Mouse (Mus musculus): ENCODE data around the gene Nup188.

Gene Nup188

GRCm38 (mm10) chr2:30285004-30285403, 1.2 kb upstream of the Nup188 start:
- DNase-seq (ENCODE audit: low spot score) = no peak

DNA sequence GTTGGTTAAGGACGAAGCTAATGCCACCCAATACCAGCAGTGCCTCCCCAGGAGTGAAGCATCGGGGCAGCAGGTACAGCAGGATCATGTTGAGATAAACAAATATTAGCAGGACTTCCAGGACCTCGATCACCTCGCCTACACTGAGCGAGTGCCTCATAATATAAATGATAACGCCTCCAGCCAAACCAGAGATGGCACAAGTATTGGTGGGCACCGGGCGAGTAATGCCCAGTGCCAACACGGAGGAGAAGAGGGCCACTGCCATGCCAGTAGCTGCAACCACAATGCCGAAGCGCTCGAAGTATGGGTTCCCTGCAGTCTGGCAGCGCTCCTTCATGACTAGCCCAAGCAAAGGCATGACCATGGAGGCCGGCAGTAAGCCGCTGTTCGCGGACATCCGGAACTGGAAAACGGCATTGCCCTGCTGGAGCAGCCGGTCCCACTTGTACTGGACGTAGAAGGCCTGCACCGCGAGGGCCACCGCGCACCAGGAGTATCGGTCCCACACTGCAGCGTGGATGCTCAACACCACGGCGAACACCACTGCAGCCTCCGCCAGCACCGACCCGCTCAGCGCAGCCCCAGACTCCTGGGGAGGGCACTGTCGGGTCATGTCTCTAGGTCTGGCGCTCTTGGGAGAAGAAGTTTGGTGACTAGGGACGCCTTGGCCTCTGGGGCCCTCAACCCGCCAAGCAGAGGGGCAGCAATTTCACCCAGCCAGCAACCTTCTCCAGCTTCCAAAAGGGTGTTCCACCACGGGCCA, 598 bp upstream of the Nup188 start:
- no peak for DNase-seq (ENCODE audit: low spot score)

DNA sequence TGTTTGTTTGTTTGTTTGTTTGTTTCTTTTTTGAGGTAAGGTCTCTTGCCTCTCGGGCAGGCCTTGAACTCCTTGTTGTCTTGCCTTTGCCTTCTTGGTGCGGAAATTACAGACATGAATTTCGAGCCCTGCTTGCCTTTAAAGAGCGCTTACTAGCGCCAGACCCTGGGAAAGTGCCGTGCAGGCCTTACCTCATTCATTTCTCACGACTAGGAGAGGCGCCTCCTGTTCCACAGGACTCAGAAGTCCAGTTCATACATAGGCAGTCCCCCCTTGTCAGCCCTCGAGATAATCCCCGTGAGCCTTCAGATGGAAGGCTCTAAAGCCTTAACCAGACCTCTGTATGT, 803 bp downstream of the Nup188 start:
- no peak for DNase-seq (ENCODE audit: low spot score)

DNA sequence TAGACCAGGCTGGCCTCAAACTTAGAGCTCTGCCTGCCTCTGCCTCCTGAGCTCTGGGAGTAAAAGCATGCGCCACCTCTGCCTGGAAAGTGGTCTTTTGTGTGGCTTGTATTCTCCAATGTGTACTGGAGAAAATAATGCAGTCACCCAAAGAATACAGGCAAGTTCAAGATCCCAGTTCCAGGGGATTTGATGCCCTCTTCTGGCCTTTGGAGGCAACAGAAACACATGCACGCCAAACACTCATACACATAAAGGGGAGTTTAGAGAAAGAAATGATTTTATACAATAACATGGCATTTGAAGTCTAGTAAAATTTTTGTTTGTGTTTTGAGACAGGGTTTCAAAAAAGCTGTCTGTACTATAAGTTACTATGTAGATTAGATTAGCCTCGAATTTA, 13.3 kb downstream of the Nup188 start:
- no peak for DNase-seq (ENCODE audit: low spot score)

DNA sequence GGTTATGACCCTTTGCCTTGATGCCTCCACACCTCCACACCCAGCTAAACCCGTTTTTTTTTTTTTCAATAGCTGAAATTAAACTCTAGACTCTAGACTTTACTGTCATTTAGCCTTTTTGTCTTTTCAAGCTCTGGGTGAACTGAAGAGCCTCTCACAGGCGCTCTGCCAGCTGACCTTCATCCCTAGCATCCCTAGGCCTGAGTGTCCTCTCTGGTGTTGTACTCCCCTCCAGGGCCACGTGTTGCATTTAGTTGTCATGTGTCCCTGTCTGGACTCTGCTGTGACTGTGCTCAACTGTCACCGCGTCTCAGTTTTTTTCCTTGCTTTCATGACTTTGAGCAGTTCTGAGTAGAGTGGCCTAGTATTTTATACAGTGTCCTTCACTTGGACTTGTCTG, 13.8 kb downstream of the Nup188 start:
- no peak for DNase-seq (ENCODE audit: low spot score)

- DNase-seq (ENCODE audit: low spot score) = no peak
These were observed 19.9 kb downstream of the Nup188 start for GRCm38 (mm10) chr2:30306087-30306486.

DNA sequence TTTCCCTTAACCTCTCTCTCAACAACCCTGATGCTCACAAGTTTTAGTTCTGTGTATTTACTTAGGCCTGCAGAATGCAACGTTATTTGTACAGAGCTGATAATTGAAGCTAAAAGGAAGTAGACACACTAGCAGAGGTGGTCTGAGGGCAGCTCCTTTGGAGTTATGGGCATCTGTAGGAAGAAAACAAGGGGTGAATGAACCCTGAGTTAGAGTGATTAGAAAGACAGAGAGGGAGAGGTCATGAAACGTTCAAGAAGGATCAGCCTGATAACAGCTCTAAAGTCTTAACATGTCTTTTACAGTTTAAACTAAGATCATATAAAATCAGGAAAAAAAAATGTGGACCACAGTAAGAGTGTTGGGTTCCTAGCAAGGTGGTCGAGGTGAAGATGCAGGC, 23.2 kb downstream of the Nup188 start:
- DNase-seq (ENCODE audit: low spot score) = no peak

DNA sequence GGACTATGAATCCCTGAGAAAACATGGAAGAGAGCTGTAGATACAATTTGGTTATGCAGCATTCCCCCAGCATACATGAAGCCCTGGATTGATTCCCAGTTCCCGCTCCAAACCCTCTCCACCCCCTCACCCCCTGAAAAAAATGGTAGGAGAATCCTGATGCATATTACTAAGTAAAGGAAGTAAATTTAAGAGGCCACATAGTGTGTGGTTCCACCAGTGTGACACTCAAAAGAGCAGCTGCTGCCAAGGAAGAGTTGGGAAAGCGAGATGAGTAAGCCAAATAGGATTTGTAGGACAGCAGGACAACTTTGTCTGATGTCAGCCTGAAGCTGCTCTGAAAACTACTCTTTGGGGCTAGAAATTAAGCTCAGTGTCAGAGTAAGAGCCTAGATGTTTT, 25.3 kb downstream of the Nup188 start:
- DNase-seq (ENCODE audit: low spot score) = no peak

DNA sequence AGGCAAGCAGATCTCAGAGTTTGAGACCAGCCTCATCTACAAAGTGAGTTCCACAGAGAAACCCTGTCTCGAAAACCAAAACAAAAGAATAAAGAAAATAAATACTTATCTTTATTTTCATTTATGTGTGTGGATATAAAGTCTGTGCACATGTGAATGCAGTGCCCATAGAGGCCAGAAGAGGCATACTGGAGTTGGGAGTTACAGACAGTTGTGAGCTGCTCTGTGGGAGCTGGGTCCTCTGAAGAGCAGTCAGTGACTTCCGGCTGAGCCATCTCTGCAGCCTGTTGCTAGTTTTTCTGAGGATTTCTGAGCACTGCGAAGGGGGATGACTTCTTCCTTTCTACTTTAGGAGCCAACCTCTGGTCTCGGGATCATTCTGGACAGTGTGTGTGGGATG, 29.9 kb downstream of the Nup188 start:
- DNase-seq (ENCODE audit: low spot score) = no peak

- DNase-seq (ENCODE audit: low spot score) = no peak
These were observed 30.8 kb downstream of the Nup188 start for GRCm38 (mm10) chr2:30316955-30317354.

DNA sequence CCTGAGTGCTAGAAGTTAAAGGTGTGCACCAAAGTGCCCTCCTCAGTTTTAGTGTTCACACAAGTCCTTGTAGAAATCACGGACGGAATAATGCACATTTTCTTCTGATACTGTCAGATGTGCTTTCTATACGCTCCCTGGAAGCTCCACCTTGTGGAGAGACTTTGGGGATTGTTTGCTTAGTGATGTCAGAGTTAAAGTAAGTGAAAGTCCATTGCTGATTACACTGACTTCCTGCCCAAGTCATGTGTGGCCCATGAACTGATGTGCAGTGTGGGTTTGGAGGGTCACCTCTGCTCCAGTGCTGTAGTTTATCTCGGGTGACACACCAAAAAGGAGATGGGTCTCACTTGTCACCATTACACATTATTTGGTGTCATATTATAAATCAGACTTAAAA, 33.1 kb downstream of the Nup188 start:
- no peak for DNase-seq (ENCODE audit: low spot score)

- no peak for DNase-seq (ENCODE audit: low spot score)
These were observed 36.9 kb downstream of the Nup188 start for GRCm38 (mm10) chr2:30323111-30323510.

GRCm38 (mm10) chr2:30325296-30325695, 39.1 kb downstream of the Nup188 start:
- DNase-seq (ENCODE audit: low spot score) = no peak

DNA sequence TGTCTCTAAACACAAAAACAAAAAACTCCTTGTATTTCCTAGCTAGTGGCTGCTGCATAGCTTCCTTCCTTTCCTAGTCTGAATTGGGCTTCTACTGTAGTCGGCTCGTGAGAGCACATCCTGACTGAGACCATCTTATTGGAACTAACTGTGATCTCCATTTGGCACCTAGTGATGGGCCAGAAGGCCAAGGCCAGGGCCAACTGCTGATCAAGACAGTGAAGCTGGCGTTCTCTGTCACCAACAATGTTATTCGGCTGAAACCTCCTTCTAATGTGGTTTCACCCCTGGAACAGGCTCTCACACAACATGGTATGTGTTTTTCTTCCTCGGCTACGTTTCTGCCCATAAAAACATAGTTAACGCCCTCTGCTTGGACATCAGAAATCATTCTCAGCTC, 41.1 kb downstream of the Nup188 start:
- DNase-seq (ENCODE audit: low spot score) = no peak

DNA sequence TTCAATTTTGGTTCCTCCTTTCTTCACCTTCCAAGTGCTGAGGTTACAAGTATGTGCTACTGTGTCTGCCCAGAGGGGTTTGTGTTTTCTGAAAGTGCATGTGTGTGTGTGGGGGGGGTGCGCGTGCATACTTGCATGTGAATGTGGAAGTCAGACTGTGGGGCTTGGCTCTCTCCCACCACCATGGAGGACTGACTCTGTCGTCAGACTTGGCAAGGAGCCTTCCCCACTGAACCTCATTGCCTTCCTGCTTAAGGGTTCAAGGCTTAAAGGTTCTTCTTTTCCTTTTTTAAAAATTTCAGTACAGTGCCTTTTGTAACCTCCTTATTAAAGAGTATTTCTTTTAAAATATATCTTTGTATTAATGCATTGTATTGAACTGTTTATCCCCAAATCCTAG, 42.6 kb downstream of the Nup188 start:
- no peak for DNase-seq (ENCODE audit: low spot score)

DNA sequence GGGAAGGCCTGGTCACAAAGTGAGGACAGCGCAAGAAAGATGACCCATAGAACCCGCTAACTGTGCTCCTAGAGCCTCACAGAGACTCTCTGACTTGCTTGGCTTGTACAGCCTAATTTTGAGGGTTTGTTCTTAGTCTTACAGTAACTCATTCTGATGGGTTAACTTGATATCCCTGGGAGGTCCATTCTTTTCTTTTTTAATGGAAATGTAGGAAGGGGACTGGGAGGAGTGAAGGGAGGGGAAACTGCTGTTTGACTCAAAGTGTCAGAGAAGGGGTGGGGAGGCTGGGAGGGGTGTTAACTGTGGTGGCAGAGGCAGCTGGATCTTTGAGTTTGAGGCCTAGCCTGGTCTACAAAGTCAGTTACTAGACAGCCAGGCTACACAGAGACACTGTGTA, 49.1 kb downstream of the Nup188 start:
- DNase-seq (ENCODE audit: low spot score) = no peak

GRCm38 (mm10) chr2:30336174-30336915, 50.1 kb downstream of the Nup188 start:
- DNase-seq (ENCODE audit: low spot score) = no peak

DNA sequence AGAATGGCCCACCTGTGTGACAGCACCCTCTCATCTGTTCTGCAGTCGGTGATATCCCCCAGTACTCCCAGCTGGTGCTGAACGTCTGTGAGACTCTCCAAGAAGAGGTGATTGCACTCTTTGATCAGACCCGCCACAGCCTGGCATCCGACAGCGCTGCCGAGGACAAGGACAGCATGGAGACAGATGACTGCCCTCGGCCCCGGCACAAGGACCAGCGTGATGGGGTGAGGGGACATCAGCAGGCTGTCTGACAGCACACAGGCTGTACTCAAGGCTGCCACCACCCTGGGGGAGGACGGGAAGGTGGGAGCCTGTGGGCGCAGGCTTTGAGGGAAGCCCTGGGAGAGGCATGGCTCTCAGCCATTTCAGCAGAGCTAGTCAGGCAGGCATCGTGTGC, 51.0 kb downstream of the Nup188 start:
- no peak for DNase-seq (ENCODE audit: low spot score)

- DNase-seq (ENCODE audit: low spot score) = no peak
These were observed 55.9 kb downstream of the Nup188 start for GRCm38 (mm10) chr2:30342061-30342460.

GRCm38 (mm10) chr2:30342544-30342943, 56.3 kb downstream of the Nup188 start:
- DNase-seq (ENCODE audit: low spot score) = no peak

DNA sequence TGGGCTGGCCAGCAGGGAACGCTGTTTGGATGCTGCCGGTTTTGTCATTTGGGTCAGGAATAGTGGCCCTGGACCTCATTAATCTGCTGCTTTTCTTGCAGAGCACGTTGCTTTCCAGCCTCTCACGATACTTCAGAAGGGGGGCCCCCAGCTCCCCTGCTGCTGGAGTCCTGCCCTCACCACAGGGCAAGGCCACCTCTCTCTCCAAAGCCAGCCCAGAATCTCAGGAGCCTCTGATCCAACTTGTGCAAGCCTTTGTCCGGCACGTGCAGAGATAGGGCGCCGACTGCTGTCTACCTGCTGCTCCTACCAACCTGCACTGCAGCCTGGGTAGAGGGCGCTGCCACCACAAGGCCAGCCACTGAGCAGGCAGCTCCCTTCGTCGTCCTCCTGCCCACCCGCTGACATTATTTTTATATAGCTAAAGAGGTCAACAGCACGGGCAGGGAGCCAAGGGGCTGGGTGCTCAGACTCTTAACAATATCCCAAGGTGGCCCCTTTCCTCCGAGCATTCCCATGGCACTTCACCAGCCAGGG, 57.5 kb downstream of the Nup188 start:
- DNase-seq (ENCODE audit: low spot score) = no peak

DNA sequence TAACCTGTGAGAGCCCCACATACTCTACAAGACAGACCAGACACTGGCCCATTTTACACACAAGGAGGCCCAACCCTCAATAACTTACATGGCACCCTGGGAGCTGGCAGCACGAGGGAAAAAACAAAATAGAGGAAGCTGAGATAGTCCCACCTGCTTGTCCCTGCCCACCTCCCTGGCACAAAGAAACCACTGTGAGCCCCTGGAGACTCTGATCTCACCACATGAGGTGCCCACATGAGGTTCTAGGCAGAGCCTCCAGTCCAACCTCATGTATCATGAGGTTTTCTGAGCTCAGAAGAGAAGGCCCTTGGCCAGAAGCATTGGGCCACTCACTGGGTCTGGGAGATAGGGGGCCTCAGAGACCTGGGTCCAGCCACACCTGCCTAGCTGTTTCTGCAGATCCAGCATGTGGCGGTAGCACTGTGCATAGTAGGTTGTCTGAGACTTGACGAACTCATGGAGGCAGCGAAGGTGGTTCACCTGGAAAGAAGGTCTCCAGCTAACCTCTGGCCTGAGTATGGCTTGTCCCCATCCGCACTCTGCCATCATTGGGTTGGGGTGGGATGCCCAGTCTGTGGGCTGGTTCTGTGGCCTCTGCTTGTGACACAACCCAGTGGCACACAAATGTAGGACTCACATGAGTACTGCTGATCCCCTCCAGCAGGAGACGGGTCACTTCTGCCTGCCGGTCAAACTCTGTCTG, 59.9 kb downstream of the Nup188 start:
- no peak for DNase-seq (ENCODE audit: low spot score)

GRCm38 (mm10) chr2:30349196-30349595, 63.0 kb downstream of the Nup188 start:
- DNase-seq (ENCODE audit: low spot score) = no peak
